Mouse (Mus musculus) kidney, embryonic 15.5 days (tissue): ENCODE measurements around the gene Fndc3b. TPM values are rescaled to one million over a fixed set of nuclear protein-coding genes. Genes with fewer than 3 reads are reported as not detected.
A peak's percentile ranks its signal among the peaks of the same experiment; 100 is the strongest.

Experiments used
- ATAC-seq: fragments of 200-750 bp; cut with Nextera tagmentation; replicated peaks from 2 replicates; pipeline ENCODE4 v1.8.0; 2017; ENCODE audit warnings: moderate TSS enrichment; ENCODE audit not compliant: low FRiP score
- H3K27ac ChIP-seq: fragments of 300-500 bp; sonication (generic); 2 replicates; pipeline ENCODE4 v1.5.1; 2015; ENCODE audit warnings: mild to moderate bottlenecking, inconsistent platforms
- H3K27me3 ChIP-seq: fragments of 300-500 bp; sonication (generic); 2 replicates; pipeline ENCODE4 v1.6.1; 2015; ENCODE audit warnings: inconsistent platforms
- H3K36me3 ChIP-seq: fragments of 300-500 bp; sonication (generic); 2 replicates; pipeline ENCODE4 v1.6.1; 2015; ENCODE audit warnings: inconsistent platforms
- H3K4me1 ChIP-seq: fragments of 300-500 bp; sonication (generic); 2 replicates; pipeline ENCODE4 v1.6.1; 2015; ENCODE audit warnings: inconsistent platforms
- H3K4me2 ChIP-seq: fragments of 300-500 bp; sonication (generic); 2 replicates; pipeline ENCODE4 v1.6.1; 2015; ENCODE audit warnings: moderate library complexity, mild to moderate bottlenecking, inconsistent platforms
- H3K4me3 ChIP-seq: fragments of 300-500 bp; sonication (generic); replicated peaks from 2 replicates; pipeline ENCODE4 v1.5.1; 2015; ENCODE audit warnings: mild to moderate bottlenecking, inconsistent platforms
- H3K9ac ChIP-seq: fragments of 300-500 bp; sonication (generic); 2 replicates; pipeline ENCODE4 v1.6.1; 2015; ENCODE audit warnings: mild to moderate bottlenecking, inconsistent platforms
- H3K9me3 ChIP-seq: fragments of 300-500 bp; sonication (generic); replicated peaks from 2 replicates; pipeline ENCODE4 v1.6.1; 2016; ENCODE audit warnings: inconsistent platforms
- WGBS: fragments of 180-500 bp; shearing (Covaris S2); methylation state at CpG from one replicate; pipeline ENCODE4 v1.1.7; 2015; ENCODE audit warnings: mixed read lengths; 5-methylcytosine and 5-hydroxymethylcytosine counted together
- polyA plus RNA-seq: library from polyadenylated mRNA; unstranded; fragments of >200 nt; fragmentation: Nextera tagmentation; extraction: Ambion mirVana; gene quantifications from 2 replicates; pipeline ENCODE4 v1.2.1, GENCODE M21; 2015

The Fndc3b gene
- polyA plus RNA-seq, 1 experiment from 2014 or later, result 32.8 TPM

GRCm38 (mm10) chr3:27462934-27463333 is 248.2 kb downstream of the Fndc3b start:
- no peaks in the 10 kb centered on the region for H3K9me3 ChIP-seq
- no peaks in the 10 kb centered on the region for H3K27me3 ChIP-seq
- 81% methylated on average over 15 of the region's 15 CpGs for WGBS
- H3K27ac ChIP-seq, result no peak overlapping the region
- H3K9ac ChIP-seq, result no peak overlapping the region
- H3K4me3 ChIP-seq, result no peak overlapping the region
- no peaks in the 10 kb centered on the region for H3K4me1 ChIP-seq
- H3K4me2 ChIP-seq, result no peak overlapping the region
- ATAC-seq, result no peak
- H3K36me3 ChIP-seq, result peaks cover 90% of the 10 kb centered on the region

DNA sequence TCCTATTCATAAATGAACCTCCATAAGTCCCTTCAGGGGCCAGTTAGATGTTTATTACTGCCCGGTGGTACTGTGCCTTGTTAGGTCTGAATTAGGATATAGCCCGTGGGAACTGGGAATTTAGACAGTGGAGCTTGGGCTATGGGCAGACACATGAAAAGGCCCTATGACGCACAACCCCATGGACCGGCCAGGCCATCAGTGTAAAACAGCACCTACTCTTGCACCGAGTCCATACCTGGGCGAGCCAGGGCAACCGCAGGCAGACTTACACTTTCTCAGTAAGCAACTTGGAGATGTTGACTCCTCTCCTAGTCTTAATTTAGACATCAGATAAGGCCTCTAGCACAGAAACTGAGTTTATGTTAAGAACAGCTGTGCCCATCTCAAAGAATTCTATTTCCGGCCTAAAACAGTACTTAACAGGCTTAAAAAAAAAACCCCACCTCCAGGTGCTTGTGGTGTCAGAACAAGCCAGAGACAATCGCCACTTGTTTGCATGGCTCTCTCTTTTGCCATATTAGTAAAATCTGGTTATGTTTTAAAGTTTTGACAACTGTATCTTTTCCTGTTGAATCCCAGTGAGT is 248.7 kb downstream of the Fndc3b start:
- ATAC-seq, result no peak
- 93% methylated on average over 9 of the region's 9 CpGs for WGBS

GRCm38 (mm10) chr3:27461861-27462260 is 249.2 kb downstream of the Fndc3b start:
- Histone ChIP-seq H3K9me3 (no peaks in the 10 kb centered on the region), H3K27ac (no peak overlapping the region), H3K9ac (no peak overlapping the region), H3K4me1 (no peaks in the 10 kb centered on the region), H3K27me3 (no peaks in the 10 kb centered on the region), H3K4me2 (no peak overlapping the region), H3K4me3 (no peak overlapping the region), H3K36me3 (peaks cover 92% of the 10 kb centered on the region)
- 94% methylated on average over 7 of the region's 7 CpGs for WGBS
- ATAC-seq, result no peak

More for the DNA sequence above, 248.7 kb downstream of the Fndc3b start:
- no peak overlapping the region for H3K9ac ChIP-seq
- peaks cover 92% of the 10 kb centered on the region for H3K36me3 ChIP-seq
- no peak overlapping the region for H3K4me3 ChIP-seq
- no peak overlapping the region for H3K27ac ChIP-seq
- H3K4me1 ChIP-seq, result no peaks in the 10 kb centered on the region
- no peak overlapping the region for H3K4me2 ChIP-seq
- no peaks in the 10 kb centered on the region for H3K27me3 ChIP-seq
- H3K9me3 ChIP-seq, result no peaks in the 10 kb centered on the region

GRCm38 (mm10) chr3:27461037-27461436 is 250.1 kb downstream of the Fndc3b start:
- H3K27me3 ChIP-seq, result no peaks in the 10 kb centered on the region
- no peaks in the 10 kb centered on the region for H3K9me3 ChIP-seq
- no peak overlapping the region for H3K9ac ChIP-seq
- no peak overlapping the region for H3K4me3 ChIP-seq
- no peak overlapping the region for H3K4me2 ChIP-seq
- no peak overlapping the region for H3K27ac ChIP-seq
- no peaks in the 10 kb centered on the region for H3K4me1 ChIP-seq
- peak; percentile 14; the same call in 1 of the 2 replicates for ATAC-seq
- H3K36me3 ChIP-seq, result peaks cover 95% of the 10 kb centered on the region
- WGBS, result 39% methylated on average over 1 of the region's 1 CpGs

DNA sequence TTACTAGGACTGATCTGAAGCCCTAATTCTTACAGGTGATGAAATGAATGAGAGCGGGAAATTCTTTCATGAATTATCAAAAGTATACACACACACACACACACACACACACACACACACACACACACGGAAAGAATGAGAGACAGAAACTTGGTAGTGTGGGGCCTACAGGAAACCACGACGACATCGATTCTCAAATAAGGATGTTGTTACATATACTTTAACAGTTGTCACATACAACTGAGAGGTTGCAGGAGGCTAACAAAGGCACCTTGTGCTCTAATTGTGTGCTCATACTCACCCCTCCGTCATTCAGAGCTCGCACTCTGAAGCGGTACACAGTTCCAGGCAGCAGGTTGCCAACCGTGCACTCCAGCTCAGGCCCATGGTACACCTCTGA is 252.7 kb downstream of the Fndc3b start:
- Histone ChIP-seq H3K4me2 (no peak overlapping the region), H3K36me3 (peaks cover 99% of the 10 kb centered on the region), H3K9me3 (no peaks in the 10 kb centered on the region), H3K9ac (no peak overlapping the region), H3K27me3 (no peaks in the 10 kb centered on the region), H3K4me3 (no peak overlapping the region), H3K4me1 (no peaks in the 10 kb centered on the region), H3K27ac (no peak overlapping the region)
- no peak for ATAC-seq
- WGBS, result 91% methylated on average over 9 of the region's 9 CpGs

DNA sequence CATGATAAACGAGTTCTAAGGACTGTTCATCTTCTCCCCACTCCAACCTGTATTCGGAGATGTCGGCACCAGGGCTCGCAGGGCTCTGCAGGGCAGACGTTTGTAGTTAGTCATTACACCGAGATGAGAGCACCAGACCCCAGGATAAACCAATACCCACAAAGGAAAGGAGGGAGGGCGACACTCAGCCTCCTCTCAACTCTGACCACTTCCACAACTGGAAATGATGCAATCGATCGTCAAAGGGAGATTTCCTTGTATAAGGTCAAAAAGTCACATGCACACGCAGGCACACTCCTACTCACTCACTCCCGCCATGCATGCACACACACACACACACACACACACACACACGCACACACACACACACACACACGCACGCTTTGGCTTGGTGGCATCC is 254.6 kb downstream of the Fndc3b start:
- Histone ChIP-seq H3K27me3 (no peaks in the 10 kb centered on the region), H3K4me1 (no peaks in the 10 kb centered on the region), H3K9me3 (no peaks in the 10 kb centered on the region), H3K9ac (no peak overlapping the region), H3K4me2 (no peak overlapping the region), H3K27ac (no peak overlapping the region), H3K36me3 (peaks cover 99% of the 10 kb centered on the region), H3K4me3 (no peak overlapping the region)
- no peak for ATAC-seq
- 90% methylated on average over 14 of the region's 14 CpGs for WGBS

GRCm38 (mm10) chr3:27454402-27455195 is 256.5 kb downstream of the Fndc3b start:
- Histone ChIP-seq H3K27me3 (no peaks in the 10 kb centered on the region), H3K4me1 (no peaks in the 10 kb centered on the region), H3K4me2 (no peak overlapping the region), H3K27ac (no peak overlapping the region), H3K4me3 (no peak overlapping the region), H3K9ac (no peak overlapping the region), H3K9me3 (no peaks in the 10 kb centered on the region), H3K36me3 (peaks cover 100% of the 10 kb centered on the region)
- 89% methylated on average over 8 of the region's 8 CpGs for WGBS
- ATAC-seq, result no peak

DNA sequence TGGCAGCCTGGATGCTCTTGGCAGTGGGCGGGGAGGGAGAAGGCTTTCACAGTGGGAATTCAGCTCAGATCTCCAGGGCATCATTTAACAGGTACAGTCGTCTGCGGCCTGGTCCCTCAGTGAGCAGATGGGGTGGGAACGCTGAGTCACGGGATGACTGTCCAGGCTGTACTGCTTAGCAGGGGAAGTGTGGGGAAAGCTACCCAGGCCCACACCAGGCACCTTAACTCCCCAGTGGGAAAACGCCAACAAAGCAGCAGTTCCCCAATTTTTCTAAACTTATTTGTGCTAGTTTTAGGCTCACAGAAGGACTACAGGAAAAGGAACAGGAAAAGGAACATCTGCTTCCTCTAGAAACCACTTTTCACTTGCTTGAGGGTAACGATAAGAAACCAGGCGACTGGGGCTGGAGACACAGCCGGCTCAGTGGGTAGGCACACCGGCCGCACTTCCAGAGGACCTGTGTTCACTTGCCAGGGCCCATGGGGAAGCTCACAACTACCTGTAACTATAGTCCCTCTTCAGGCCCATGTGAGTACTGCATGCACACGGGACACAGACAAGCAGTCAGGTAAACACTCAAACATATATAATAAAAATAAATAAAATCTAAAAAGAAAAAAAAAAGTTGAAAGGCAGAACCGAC is 257.5 kb downstream of the Fndc3b start:
- Histone ChIP-seq H3K9me3 (no peaks in the 10 kb centered on the region), H3K36me3 (peaks cover 100% of the 10 kb centered on the region), H3K27me3 (no peaks in the 10 kb centered on the region), H3K4me3 (no peak overlapping the region), H3K4me1 (no peaks in the 10 kb centered on the region), H3K9ac (no peak overlapping the region), H3K27ac (no peak overlapping the region; the same call in 1 of the 2 replicates), H3K4me2 (no peak overlapping the region)
- no peak for ATAC-seq
- 86% methylated on average over 13 of the region's 13 CpGs for WGBS

DNA sequence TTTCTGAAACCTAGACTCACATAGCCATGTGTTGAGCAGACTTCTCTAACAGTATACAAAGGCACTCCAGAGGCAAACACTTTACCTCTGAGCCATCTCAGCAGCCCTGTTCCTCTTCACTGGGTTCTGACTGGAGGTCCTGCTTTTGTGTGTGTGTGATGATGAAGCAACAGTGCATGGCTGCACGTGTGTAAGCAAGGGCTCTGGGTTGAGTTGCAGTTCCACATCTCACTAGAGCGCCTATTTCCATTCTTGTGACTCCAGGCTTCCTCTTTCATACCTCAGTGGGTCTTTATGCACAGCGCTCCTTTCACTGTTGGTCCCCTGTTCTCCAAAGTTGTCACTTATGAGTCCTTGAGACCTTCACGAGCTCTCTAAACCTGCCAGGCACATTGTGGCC is 261.7 kb downstream of the Fndc3b start:
- H3K4me3 ChIP-seq, result no peak overlapping the region
- H3K27me3 ChIP-seq, result no peaks in the 10 kb centered on the region
- no peak overlapping the region for H3K4me2 ChIP-seq
- H3K9ac ChIP-seq, result no peak overlapping the region
- no peaks in the 10 kb centered on the region for H3K4me1 ChIP-seq
- peaks cover 97% of the 10 kb centered on the region for H3K36me3 ChIP-seq
- ATAC-seq, result no peak
- no peaks in the 10 kb centered on the region for H3K9me3 ChIP-seq
- H3K27ac ChIP-seq, result no peak overlapping the region
- 88% methylated on average over 4 of the region's 4 CpGs for WGBS

DNA sequence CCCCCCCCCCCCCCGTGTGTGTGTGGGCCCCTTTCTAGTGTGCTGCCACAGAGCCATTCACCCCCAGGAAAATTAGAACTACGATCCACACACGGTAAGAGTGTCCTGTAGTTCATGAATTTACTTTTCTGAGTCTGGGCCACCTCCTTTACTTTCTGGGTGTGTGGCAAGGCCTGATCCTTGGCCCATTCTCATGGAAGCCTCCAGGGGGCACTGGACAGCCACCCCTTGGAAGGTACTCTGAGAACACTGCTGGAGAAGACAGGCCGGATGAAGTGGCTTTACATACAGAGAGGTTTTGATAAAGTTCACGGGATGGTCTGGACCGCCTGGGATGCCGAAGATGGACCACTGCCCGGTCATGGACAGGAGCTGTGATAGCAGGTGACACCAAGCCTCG is 262.7 kb downstream of the Fndc3b start:
- H3K9me3 ChIP-seq, result no peaks in the 10 kb centered on the region
- H3K4me1 ChIP-seq, result no peaks in the 10 kb centered on the region
- ATAC-seq, result no peak
- WGBS, result 86% methylated on average over 9 of the region's 9 CpGs
- H3K36me3 ChIP-seq, result peaks cover 92% of the 10 kb centered on the region
- no peak overlapping the region for H3K4me3 ChIP-seq
- H3K27me3 ChIP-seq, result no peaks in the 10 kb centered on the region
- no peak overlapping the region for H3K27ac ChIP-seq
- H3K9ac ChIP-seq, result no peak overlapping the region
- no peak overlapping the region for H3K4me2 ChIP-seq

GRCm38 (mm10) chr3:27439704-27440103 is 271.4 kb downstream of the Fndc3b start:
- Histone ChIP-seq H3K27ac (no peak overlapping the region), H3K4me2 (no peak overlapping the region), H3K9ac (no peak overlapping the region), H3K4me3 (no peak overlapping the region), H3K4me1 (peaks cover 10% of the 10 kb centered on the region), H3K36me3 (peaks cover 52% of the 10 kb centered on the region), H3K9me3 (no peaks in the 10 kb centered on the region), H3K27me3 (no peaks in the 10 kb centered on the region)
- no peak for ATAC-seq
- WGBS, result 75% methylated on average over 16 of the region's 16 CpGs

DNA sequence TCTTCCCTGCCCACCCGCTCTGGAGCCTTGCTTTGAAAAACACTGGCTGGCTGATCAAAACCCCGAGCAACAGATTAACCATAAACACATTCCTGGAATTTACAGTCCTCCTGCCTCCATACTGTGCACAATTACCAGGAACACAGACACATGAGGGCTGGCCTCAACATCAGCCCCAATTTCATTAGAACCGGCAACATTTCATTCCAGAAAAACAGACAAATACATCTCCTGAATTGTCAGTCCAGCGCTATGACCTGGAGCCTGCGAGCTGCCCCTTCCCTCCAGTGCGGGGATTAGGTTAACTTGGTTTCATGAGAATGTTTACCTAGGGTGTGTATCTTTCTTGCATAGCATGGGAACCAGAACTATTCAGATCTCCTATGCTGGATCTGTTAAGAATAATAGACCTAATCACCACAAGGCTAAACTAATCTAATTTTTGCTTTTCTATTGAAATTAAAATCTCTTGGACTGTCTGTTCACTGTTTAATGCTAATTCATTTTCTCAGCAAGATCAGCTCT is 275.9 kb downstream of the Fndc3b start:
- ATAC-seq, result peak; percentile 53; the same call in 1 of the 2 replicates
- 40% methylated on average over 6 of the region's 6 CpGs for WGBS
- Histone ChIP-seq H3K4me2 (no peak overlapping the region), H3K4me1 (peaks cover 31% of the 10 kb centered on the region), H3K9me3 (no peaks in the 10 kb centered on the region), H3K27me3 (no peaks in the 10 kb centered on the region), H3K9ac (no peak overlapping the region), H3K27ac (peak overlapping the region; percentile 62), H3K4me3 (no peak overlapping the region), H3K36me3 (peaks cover 51% of the 10 kb centered on the region)
